Mouse (Mus musculus) G1E-ER4 (cell line): ENCODE results near the gene Tiam1. TPM values are rescaled to one million over a fixed set of nuclear protein-coding genes. Genes with fewer than 3 reads are reported as not detected.

Experiments
- GATA1 ChIP-seq: IDR thresholded peaks from one replicate; pipeline ENCODE4 v1.8.0; 2012; ENCODE audit warnings: low read length, inconsistent platforms
- polyA plus RNA-seq: library from polyadenylated mRNA; stranded (reverse); fragments of >175 nt; gene quantifications from 2 replicates; pipeline ENCODE4 v1.2.3, GENCODE M21; 2012

Gene Tiam1
- polyA plus RNA-seq, 1 experiment, result 0.04 TPM

- TF ChIP-seq GATA1, result no peak
Measured at GRCm38 (mm10) chr16:89894816-89895215, 248.8 kb downstream of the Tiam1 start.

- TF ChIP-seq GATA1, result no peak
Measured at GRCm38 (mm10) chr16:89890515-89891189, 252.9 kb downstream of the Tiam1 start.

- TF ChIP-seq GATA1, result no peak
Measured at GRCm38 (mm10) chr16:89889890-89890462, 253.6 kb downstream of the Tiam1 start.

- no peak for TF ChIP-seq GATA1
Measured at GRCm38 (mm10) chr16:89886561-89886960, 257.0 kb downstream of the Tiam1 start.

GRCm38 (mm10) chr16:89885661-89886060 lies 257.9 kb downstream of the Tiam1 start:
- TF ChIP-seq GATA1, result no peak

GRCm38 (mm10) chr16:89883897-89884296 lies 259.7 kb downstream of the Tiam1 start:
- TF ChIP-seq GATA1, result no peak

- no peak for TF ChIP-seq GATA1
Measured at GRCm38 (mm10) chr16:89882477-89883234, 260.9 kb downstream of the Tiam1 start.

- no peak for TF ChIP-seq GATA1
Measured at GRCm38 (mm10) chr16:89877206-89877605, 266.4 kb downstream of the Tiam1 start.

- TF ChIP-seq GATA1, result no peak
Measured at GRCm38 (mm10) chr16:89876079-89876478, 267.5 kb downstream of the Tiam1 start.

- no peak for TF ChIP-seq GATA1
Measured at GRCm38 (mm10) chr16:89874012-89874704, 269.4 kb downstream of the Tiam1 start.

- TF ChIP-seq GATA1, result no peak
Measured at GRCm38 (mm10) chr16:89872011-89872942, 271.3 kb downstream of the Tiam1 start.

GRCm38 (mm10) chr16:89871382-89871781 lies 272.2 kb downstream of the Tiam1 start:
- peak; percentile 24 for TF ChIP-seq GATA1

GRCm38 (mm10) chr16:89870059-89870458 lies 273.5 kb downstream of the Tiam1 start:
- no peak for TF ChIP-seq GATA1

- TF ChIP-seq GATA1, result no peak
Measured at GRCm38 (mm10) chr16:89868502-89868901, 275.1 kb downstream of the Tiam1 start.

- TF ChIP-seq GATA1, result no peak
Measured at GRCm38 (mm10) chr16:89867212-89867829, 276.2 kb downstream of the Tiam1 start.
